Mouse (Mus musculus) limb, embryonic 12.5 days (tissue): ENCODE measurements around the gene Tmsb15b2. TPM values are rescaled to one million over a fixed set of nuclear protein-coding genes. Genes with fewer than 3 reads are reported as not detected.
"Not testable (repeated sequence)": the region's sequence is repeated elsewhere in the genome, so short reads cannot be mapped to it uniquely, and the experiment has no call there.

Experiments used
- ATAC-seq: fragments of 200-750 bp; cut with Nextera tagmentation; 2 replicates; pipeline ENCODE4 v1.8.0; 2017; ENCODE audit warnings: low read depth, moderate TSS enrichment; ENCODE audit not compliant: insufficient number of reproducible peaks, insufficient read depth, low FRiP score, low TSS enrichment
- H3K27ac ChIP-seq: fragments of 300-500 bp; sonication (generic); 2 replicates; pipeline ENCODE4 v1.5.1; 2016; ENCODE audit warnings: mild to moderate bottlenecking, moderate library complexity
- H3K27me3 ChIP-seq: fragments of 300-500 bp; sonication (generic); 2 replicates; pipeline ENCODE4 v1.6.1; 2016; ENCODE audit warnings: mild to moderate bottlenecking, moderate library complexity
- H3K36me3 ChIP-seq: fragments of 300-500 bp; sonication (generic); 2 replicates; pipeline ENCODE4 v1.6.1; 2016; ENCODE audit warnings: mild to moderate bottlenecking, moderate library complexity
- H3K4me1 ChIP-seq: fragments of 300-500 bp; sonication (generic); replicated peaks from 2 replicates; pipeline ENCODE4 v1.6.1; 2016
- H3K4me2 ChIP-seq: fragments of 300-500 bp; sonication (generic); 2 replicates; pipeline ENCODE4 v1.6.1; 2016; ENCODE audit warnings: mild to moderate bottlenecking, moderate library complexity
- H3K4me3 ChIP-seq: fragments of 300-500 bp; sonication (generic); replicated peaks from 2 replicates; pipeline ENCODE4 v1.5.1; 2016; ENCODE audit warnings: mild to moderate bottlenecking
- H3K9ac ChIP-seq: fragments of 300-500 bp; sonication (generic); replicated peaks from 2 replicates; pipeline ENCODE4 v1.6.1; 2016; ENCODE audit warnings: mild to moderate bottlenecking, moderate library complexity
- H3K9me3 ChIP-seq: fragments of 300-500 bp; sonication (generic); 2 replicates; pipeline ENCODE4 v1.6.1; 2016; ENCODE audit warnings: mild to moderate bottlenecking, moderate library complexity
- WGBS: fragments of 180-500 bp; shearing (Covaris S2); methylation state at CpG from one replicate; pipeline ENCODE4 v1.1.7; 2016; 5-methylcytosine and 5-hydroxymethylcytosine counted together
- polyA plus RNA-seq: library from polyadenylated mRNA; unstranded; fragments of >200 nt; fragmentation: Nextera tagmentation; extraction: Ambion mirVana; gene quantifications from 2 replicates; pipeline ENCODE4 v1.2.1, GENCODE M21; 2016

Tmsb15b2 gene
- 91.2 and 96.7 TPM in 2 replicates for polyA plus RNA-seq

- not testable (repeated sequence) for H3K9me3 ChIP-seq, H3K27me3 ChIP-seq, H3K4me1 ChIP-seq, H3K27ac ChIP-seq, ATAC-seq, H3K36me3 ChIP-seq
- whole genome bisulfite sequencing, result 86% methylated on average over 6 of the region's 6 CpGs
- H3K4me3 ChIP-seq, result peak within 1 kb of the TSS; percentile 44
- H3K4me2 ChIP-seq, result peak within 1 kb of the TSS; percentile 55
- H3K9ac ChIP-seq, result peak within 1 kb of the TSS; percentile 58
Observed at GRCm38 (mm10) chrX:136975397-136975796, at the start of gene Tmsb15b2. Gene Tmsb15b2 (minus strand): TSS chrX:136975497.

DNA sequence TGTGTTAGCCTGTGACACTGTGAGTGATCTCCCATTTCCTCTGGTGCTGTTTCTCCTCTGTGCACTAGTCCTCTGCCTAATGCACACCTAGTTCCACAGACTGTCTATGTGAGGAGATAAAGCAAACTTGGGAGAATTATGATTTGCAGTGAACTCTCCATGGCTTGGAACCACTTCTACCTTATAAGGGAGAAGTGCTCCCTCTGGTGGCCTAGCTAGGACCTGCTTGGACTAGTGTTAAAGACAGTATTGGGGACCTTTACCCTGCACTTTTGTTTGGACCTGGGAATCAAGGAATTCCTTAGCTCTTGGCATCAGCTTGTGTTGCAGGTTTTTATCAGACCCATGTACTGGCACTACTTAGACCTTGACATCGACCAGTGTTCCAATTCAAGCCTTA lies 44.0 kb upstream of the Tmsb15b2 start:
- Histone ChIP-seq H3K9me3 (no peaks in the 10 kb centered on the region), H3K4me3 (no peak overlapping the region), H3K27me3 (no peaks in the 10 kb centered on the region), H3K4me1 (no peaks in the 10 kb centered on the region), H3K4me2 (no peak overlapping the region), H3K9ac (no peak overlapping the region), H3K27ac (no peak overlapping the region), H3K36me3 (no peaks in the 10 kb centered on the region)
- ATAC-seq, result no peak
- 15% methylated on average over 1 of the region's 1 CpGs for WGBS

DNA sequence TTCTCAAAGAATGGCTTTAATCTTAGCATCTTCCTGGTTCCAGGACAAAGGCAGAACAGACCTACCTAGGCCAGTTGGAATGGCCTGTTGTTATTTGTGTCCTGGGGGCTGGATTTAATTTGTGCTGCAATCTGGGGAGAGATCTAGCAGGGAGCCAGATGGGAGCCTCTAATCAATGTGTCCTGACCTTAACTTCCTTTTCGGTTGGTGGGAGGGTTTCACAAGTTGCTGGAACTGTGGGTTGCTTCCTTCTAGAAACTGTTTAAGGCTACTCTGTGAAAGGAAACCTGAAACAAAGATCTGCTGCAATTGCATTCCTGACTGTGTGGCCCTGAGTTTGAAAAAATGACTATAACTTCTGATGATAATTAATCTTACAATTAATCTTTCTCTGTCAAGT lies 42.4 kb upstream of the Tmsb15b2 start:
- H3K4me1 ChIP-seq, result no peaks in the 10 kb centered on the region
- H3K9ac ChIP-seq, result no peak overlapping the region
- no peak overlapping the region for H3K4me2 ChIP-seq
- no peak for ATAC-seq
- no peak overlapping the region for H3K27ac ChIP-seq
- H3K36me3 ChIP-seq, result no peaks in the 10 kb centered on the region
- WGBS, result 31% methylated on average over 1 of the region's 1 CpGs
- H3K27me3 ChIP-seq, result no peaks in the 10 kb centered on the region
- no peaks in the 10 kb centered on the region for H3K9me3 ChIP-seq
- H3K4me3 ChIP-seq, result no peak overlapping the region

- Histone ChIP-seq H3K9me3 (no peaks in the 10 kb centered on the region), H3K36me3 (peaks cover 3% of the 10 kb centered on the region; the same call in 1 of the 2 replicates), H3K4me1 (no peaks in the 10 kb centered on the region), H3K9ac (no peak overlapping the region), H3K4me3 (no peak overlapping the region), H3K4me2 (no peak overlapping the region), H3K27me3 (no peaks in the 10 kb centered on the region), H3K27ac (no peak overlapping the region)
- 51% methylated on average over 6 of the region's 6 CpGs for WGBS
- no peak for ATAC-seq
Observed at GRCm38 (mm10) chrX:137015099-137015709, 39.9 kb upstream of the Tmsb15b2 start.

DNA sequence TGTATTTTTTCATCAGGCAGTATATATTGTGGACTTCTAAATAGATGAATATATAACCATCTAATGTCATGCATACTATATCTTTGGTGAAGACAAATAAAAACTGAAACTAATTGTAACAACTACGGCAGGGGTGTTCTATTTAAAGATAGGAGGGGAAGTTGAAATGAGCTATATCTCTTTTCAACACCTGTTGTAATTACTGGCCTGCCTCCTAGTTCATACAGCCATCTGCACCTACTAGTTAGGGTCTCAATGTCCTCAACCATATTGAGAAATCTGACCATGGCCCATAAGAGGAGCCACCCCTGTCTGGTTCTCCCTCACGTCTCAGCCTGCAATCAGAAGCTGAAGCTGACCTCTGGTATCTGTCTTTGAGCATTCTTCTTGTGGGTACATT lies 21.0 kb upstream of the Tmsb15b2 start:
- 90% methylated on average over 2 of the region's 2 CpGs for WGBS
- no peak overlapping the region for H3K4me2 ChIP-seq
- no peaks in the 10 kb centered on the region; the same call in 1 of the 2 replicates for H3K36me3 ChIP-seq
- no peak overlapping the region for H3K9ac ChIP-seq
- no peak overlapping the region for H3K4me3 ChIP-seq
- no peaks in the 10 kb centered on the region for H3K4me1 ChIP-seq
- no peak overlapping the region for H3K27ac ChIP-seq
- no peak for ATAC-seq
- peaks cover 43% of the 10 kb centered on the region for H3K27me3 ChIP-seq
- no peaks in the 10 kb centered on the region for H3K9me3 ChIP-seq

DNA sequence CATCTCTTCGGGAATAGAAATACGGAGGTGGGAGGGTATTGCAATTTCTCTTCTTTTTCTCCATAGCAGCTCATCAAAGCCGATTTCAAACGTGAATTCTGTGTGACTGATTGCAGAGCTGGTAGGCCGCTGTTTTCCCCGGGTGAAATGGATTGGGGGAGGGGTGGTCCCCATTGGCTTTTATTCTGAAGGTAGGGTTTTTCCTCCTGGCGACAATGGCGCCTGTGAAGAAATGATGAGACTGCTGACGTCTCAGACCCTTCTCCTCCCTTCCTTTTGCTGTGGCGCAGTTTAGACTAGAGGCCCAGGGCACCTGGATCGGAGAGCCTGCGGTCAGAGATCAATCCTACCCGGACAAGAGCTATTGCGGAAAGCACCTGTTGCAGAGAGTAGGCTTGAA lies 18.3 kb upstream of the Tmsb15b2 start:
- Histone ChIP-seq H3K27ac (no peak overlapping the region), H3K4me3 (peak overlapping the region; percentile 45), H3K9me3 (no peaks in the 10 kb centered on the region), H3K27me3 (peaks cover 49% of the 10 kb centered on the region), H3K4me2 (peak overlapping the region; percentile 60), H3K4me1 (no peaks in the 10 kb centered on the region), H3K9ac (peak overlapping the region; percentile 53; the same call in 1 of the 2 replicates), H3K36me3 (no peaks in the 10 kb centered on the region)
- ATAC-seq, result no peak
- 28% methylated on average over 14 of the region's 14 CpGs for WGBS

DNA sequence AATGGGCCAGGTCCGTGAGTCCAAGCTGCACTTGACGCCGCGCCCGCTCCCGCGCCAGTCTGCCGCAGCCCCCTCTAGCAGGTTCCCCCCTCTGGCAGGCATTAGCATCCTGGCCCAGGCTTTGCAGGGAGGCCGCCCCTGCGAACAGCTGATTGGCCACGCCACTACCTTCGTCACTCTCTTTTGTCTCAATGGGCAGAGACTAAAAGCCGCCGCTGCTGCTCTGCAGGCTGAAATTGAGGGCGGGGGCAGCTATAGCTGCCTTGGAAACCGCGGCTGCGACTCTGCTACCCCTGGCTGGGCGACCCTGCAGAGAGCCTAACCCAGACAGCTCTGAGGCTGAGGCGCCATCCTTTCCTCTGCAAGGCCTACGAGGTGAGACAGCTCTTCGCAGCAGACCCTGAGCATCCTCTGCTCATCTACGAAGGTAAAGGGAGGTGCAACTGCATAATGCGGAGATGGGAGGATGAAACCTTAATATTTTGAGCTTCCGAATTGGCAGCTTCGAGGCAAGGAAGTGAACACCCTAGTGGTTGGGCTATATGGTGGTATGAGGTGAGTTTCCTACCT lies 17.8 kb upstream of the Tmsb15b2 start, which contains the start of gene Zcchc18:
TSS of gene Zcchc18 (plus strand) at position 178 of the 570 bp plus-strand sequence.
- Histone ChIP-seq H3K9me3 (no peaks in the 10 kb centered on the region), H3K4me1 (no peaks in the 10 kb centered on the region), H3K36me3 (no peaks in the 10 kb centered on the region), H3K9ac (peak within 1 kb of the TSS; percentile 53), H3K4me2 (peak within 1 kb of the TSS; percentile 60), H3K27me3 (peaks cover 49% of the 10 kb centered on the region), H3K4me3 (peak within 1 kb of the TSS; percentile 45), H3K27ac (peak within 1 kb of the TSS; percentile 35; the same call in 1 of the 2 replicates)
- ATAC-seq, result peak; percentile 97
- WGBS, result 20% methylated on average over 26 of the region's 26 CpGs

DNA sequence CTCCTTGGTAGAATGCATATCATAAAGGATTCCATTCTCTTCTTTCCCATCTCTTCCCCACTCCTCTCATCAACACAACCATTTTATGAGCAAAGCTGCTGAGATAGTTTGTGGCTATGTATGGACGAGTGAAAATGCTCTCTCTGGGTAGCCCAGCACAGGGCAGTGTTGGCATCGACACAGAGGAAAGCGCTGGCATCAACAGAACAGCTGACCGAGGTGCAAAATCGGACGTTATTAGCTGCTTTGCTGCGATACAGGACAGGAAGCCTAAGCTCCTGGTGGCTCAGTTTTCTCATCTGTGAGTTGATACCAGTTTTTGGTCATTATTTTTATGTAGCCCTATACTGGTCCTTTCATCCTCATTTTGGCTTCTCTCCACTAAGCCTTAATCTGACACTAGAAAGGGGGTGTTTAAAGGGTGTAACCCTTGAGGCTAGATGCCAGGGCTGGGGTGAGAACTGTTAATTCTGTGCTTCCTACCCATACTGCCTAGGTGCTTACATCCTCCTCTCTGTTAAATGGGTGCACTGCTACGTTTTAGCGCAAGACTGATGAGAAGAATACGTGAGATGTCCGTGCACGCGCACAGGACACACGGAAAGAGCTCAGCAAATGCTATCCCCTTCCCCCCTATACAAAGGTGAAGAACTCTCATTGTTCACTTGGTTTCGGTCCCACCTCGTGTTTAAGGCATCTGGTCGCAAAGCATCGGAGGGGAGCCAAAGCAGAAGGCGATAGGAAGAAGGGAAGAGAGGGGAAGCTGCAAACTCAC lies 17.1 kb upstream of the Tmsb15b2 start:
- H3K27me3 ChIP-seq, result peaks cover 49% of the 10 kb centered on the region

GRCm38 (mm10) chrX:136991274-136991673 lies 16.0 kb upstream of the Tmsb15b2 start:
- H3K27me3 ChIP-seq, result peaks cover 49% of the 10 kb centered on the region
- 48% methylated on average over 2 of the region's 2 CpGs for WGBS
- no peak overlapping the region for H3K4me2 ChIP-seq
- no peak overlapping the region for H3K9ac ChIP-seq
- no peaks in the 10 kb centered on the region for H3K9me3 ChIP-seq
- H3K27ac ChIP-seq, result no peak overlapping the region
- H3K4me3 ChIP-seq, result no peak overlapping the region
- H3K4me1 ChIP-seq, result no peaks in the 10 kb centered on the region
- no peaks in the 10 kb centered on the region for H3K36me3 ChIP-seq
- no peak for ATAC-seq

More for the DNA sequence above, 17.1 kb upstream of the Tmsb15b2 start:
- H3K4me3 ChIP-seq, result peak overlapping the region; percentile 45
- H3K27ac ChIP-seq, result no peak overlapping the region
- 0 out of 2 replicates have a peak, but pooled peaks have one; percentile 35 for ATAC-seq
- no peaks in the 10 kb centered on the region for H3K36me3 ChIP-seq
- peak overlapping the region; percentile 60 for H3K4me2 ChIP-seq
- H3K9ac ChIP-seq, result peak overlapping the region; percentile 31; the same call in 1 of the 2 replicates
- H3K4me1 ChIP-seq, result no peaks in the 10 kb centered on the region
- 23% methylated on average over 19 of the region's 19 CpGs for WGBS
- no peaks in the 10 kb centered on the region for H3K9me3 ChIP-seq

- H3K4me3 ChIP-seq, result no peak overlapping the region
- H3K9ac ChIP-seq, result no peak overlapping the region
- no peaks in the 10 kb centered on the region for H3K4me1 ChIP-seq
- H3K27ac ChIP-seq, result no peak overlapping the region
- no peaks in the 10 kb centered on the region for H3K9me3 ChIP-seq
- no peaks in the 10 kb centered on the region for H3K36me3 ChIP-seq
- H3K4me2 ChIP-seq, result no peak overlapping the region
- no peak for ATAC-seq
- H3K27me3 ChIP-seq, result peaks cover 7% of the 10 kb centered on the region
Observed at GRCm38 (mm10) chrX:136986039-136986438, 10.7 kb upstream of the Tmsb15b2 start.

- Histone ChIP-seq H3K4me3 (no peak overlapping the region), H3K9me3 (no peaks in the 10 kb centered on the region), H3K4me1 (no peaks in the 10 kb centered on the region), H3K9ac (no peak overlapping the region), H3K27me3 (no peaks in the 10 kb centered on the region), H3K4me2 (no peak overlapping the region), H3K27ac (no peak overlapping the region), H3K36me3 (no peaks in the 10 kb centered on the region)
- no peak for ATAC-seq
Observed at GRCm38 (mm10) chrX:136978616-136979015, 3.3 kb upstream of the Tmsb15b2 start.
